Mouse (Mus musculus) thymus, postnatal 0 days (tissue): Measurements from ENCODE around the gene Epas1. TPM values are rescaled to one million over a fixed set of nuclear protein-coding genes. Genes with fewer than 3 reads are reported as not detected.

Experiments
- DNase-seq: peaks from one replicate; pipeline ENCODE4 v3.0.0-alpha.2; 2015; ENCODE audit warnings: low spot score
- polyA plus RNA-seq: library from polyadenylated mRNA; unstranded; fragments of >200 nt; fragmentation: Nextera tagmentation; extraction: Ambion mirVana; gene quantifications from 2 replicates; pipeline ENCODE4 v1.2.1, GENCODE M21; 2015

Epas1 gene
- polyA plus RNA-seq, 1 experiment from 2014 or later, result 2.4 TPM

DNA sequence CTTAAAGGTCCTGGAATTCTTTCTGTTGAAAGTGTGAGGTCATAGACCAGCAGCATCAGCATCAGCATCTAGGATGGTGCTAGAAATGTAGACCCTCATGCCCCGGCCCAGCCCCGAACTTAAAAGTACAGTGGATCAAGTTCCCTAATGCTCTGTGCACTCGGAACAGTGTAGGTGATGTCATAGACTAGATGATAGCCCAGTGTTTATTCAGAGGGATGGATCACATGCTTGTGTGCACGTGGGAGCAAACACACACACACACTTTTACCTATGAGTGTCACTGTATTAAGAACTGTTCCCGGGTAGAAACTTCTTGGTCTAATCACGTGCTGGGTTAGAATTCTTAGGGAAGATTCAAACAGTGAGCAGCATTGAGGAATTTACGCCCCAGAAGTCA, 33.0 kb downstream of the Epas1 start:
- DNase-seq, result no peak

DNA sequence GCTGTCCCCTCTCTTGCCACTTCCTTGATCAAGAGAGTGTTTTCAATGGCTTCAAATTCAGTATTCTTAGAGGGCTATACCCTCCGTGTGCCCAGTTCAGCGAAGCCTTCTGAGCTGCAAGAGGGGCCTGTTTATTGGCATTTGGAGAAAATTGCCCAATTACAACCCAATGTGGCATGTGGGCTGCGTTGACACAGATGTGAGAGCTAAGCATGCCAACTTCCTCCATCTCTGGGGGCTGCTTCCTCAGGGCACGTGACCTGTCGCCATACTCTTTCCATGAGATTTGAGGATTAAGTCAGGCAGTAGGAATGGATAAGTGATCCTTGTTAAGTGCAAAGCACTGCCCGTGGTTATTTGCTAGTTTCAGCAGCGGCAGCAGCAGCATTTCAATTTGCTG, 34.3 kb downstream of the Epas1 start:
- no peak for DNase-seq

DNA sequence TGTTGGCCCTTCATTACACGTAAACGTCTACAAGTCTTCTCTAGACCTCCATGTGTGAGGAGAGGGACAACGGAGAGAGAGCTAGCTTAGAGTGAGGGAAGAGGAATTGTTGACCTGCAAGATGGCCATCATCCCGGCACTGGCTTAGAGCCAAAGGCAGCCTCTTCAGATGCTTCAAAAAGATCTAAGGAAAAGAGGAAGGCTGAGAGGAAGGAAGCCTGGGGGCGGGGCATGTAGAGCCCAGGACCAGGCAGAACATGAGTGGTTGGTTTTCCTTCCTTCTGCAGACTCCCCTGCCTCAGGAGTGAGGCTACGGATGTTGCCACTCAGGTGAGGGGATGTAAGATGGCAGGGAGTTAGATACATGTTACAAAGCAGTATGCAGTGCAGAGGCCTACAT, 34.8 kb downstream of the Epas1 start:
- DNase-seq, result no peak

DNA sequence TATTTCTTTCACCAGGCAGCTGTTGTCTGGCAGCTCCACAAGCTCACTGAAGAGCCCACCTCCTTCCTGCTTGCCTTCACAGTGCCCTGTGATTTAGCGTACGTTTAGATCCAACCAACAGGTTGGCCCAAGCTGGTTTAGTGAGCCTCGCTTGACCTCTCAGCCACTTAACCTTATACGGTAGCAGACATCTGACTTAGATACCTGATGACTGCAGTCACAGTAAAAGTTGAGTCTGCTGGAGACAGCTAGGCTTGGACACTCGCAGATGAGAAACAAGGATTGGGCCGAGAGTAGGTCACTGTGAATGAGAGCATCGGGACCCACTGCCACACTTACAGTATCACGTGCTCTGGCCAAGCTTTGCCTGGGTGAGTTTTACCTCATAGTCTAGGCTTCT, 38.4 kb downstream of the Epas1 start:
- DNase-seq, result no peak

DNA sequence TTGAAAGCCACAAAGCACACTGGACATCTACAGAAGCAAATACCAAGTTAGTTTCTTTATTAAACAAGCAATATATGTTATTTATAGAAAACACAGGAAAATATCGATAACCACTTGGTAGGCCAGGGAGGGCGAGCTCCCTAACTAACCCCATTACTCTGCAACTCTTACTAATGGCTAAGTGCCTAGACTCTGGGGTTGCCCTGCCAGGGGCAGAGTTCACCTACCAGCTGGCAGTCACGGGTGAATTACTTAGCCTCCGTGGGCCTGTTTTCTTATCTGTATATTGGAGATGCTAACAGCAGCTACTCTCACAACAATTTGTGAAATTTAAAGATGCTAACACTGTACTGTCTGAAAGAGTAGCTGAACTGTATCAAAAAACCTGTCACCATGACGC, 42.3 kb downstream of the Epas1 start:
- no peak for DNase-seq

DNA sequence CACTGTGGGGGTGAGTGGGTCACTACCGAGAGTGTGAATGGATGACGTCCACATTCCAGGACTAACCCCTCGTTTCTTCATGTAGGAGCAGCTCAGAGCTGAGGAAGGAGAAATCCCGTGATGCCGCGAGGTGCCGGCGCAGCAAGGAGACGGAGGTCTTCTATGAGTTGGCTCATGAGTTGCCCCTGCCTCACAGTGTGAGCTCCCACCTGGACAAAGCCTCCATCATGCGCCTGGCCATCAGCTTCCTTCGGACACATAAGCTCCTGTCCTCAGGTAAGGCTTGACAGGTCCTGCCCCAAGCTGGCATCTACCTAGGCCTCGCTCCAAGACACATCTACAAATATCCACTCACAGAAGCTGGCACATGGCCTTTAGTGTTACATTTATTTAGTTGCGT, 43.5 kb downstream of the Epas1 start:
- no peak for DNase-seq

DNA sequence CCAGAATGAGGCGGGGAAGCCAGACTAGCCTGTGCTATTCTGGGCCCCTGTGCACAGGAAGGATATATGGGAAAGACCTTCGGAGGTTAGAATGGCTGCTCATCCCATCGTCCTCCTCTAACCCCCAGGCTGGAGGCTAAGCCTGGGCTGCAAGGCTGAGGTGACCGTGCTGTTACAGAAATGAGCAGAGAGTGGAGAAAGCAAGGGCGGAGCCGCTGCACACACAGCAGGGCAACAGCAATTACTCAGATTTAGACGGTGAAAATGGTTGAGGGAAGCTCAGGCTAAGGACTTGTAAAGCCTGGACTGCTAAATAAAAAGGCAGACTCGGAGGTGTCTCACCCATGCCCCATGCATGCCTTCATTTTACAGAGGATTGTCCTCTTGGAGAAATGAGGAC, 45.0 kb downstream of the Epas1 start:
- no peak for DNase-seq

DNA sequence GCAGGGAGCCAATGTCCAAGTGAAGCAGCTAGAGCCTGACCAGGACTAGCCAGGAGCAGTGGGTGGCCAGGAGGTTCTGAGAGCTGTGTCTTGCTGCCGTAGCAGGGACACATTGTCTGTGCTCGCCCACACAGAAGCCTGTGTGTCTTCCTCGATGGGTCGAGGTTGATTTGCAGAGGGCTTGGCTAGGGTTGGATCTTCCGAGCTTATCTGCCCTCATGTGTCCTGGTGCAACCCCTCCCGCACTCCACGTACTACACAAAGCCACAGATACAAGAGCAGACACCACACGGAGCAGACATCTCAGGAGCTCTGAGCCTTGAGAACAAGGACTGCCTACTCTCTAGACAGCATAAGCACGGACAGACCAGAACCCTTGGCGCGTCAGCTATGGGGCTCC, 45.5 kb downstream of the Epas1 start:
- no peak for DNase-seq

DNA sequence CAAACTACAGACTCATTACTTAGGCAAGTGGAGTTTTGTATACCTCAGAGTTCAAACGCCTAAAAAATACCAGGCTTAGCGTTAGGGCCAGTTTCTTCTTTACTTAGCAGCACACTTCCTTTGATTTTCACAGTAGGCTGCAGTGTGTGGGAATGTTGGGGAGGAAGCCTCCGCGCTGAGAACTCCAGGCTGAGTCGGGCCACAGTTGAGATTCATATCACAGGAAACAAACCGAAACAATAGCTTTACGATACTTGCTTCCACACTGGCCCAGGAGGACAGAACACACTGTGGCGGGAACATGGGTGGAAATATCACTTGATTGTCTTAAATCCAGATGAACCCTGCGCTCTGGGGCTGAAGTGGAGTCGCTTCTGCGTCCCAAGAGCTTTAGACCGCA, 47.0 kb downstream of the Epas1 start:
- DNase-seq, result no peak

DNA sequence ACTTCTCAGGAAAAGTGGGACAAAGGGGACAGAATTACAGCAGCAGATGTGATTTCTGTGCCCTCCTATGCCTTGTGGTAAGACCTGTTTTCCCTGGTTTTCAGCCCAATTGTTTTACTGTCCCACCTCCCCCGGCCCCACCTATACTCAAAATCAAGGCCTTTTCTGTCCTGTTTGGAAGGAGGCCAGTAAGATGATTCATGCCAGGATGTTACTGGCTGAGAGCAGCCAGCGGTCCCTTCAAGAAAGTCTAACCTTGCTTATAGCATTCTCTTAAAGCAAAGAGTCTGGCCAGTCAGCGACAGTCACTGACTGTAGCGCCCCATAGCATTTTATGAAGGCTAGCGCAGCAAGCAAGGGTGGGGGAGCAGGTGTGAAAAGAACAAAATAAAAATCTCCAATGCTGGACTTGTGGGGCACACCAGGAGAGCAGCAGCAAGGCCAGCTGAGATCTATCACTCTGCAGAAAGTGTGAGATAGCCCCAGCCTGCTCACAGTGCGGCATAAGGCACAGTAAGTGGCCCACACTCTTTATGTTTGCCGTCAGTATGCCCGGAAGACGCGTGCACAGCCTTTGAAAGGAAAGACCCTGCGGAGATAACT, 47.8 kb downstream of the Epas1 start:
- no peak for DNase-seq

DNA sequence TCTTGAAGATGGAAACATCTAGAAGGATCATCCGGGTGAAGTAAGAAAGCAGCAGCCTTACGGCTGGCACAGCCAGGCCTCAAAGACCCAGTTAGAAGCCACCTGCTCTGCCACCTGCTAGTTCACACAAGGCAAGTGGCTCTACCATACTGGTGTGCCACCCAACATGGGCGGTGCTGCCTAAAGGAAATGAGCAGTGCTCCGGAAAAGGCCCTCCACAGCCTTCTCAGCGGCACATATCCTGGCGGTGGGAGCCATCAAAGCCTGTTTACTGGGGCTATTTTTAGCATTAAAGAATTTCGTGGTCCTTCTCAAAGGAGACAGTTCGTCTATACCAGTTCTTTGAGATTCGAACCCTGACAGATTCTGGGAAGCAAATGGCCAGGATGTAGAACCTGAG, 48.4 kb downstream of the Epas1 start:
- DNase-seq, result peak; percentile 93

DNA sequence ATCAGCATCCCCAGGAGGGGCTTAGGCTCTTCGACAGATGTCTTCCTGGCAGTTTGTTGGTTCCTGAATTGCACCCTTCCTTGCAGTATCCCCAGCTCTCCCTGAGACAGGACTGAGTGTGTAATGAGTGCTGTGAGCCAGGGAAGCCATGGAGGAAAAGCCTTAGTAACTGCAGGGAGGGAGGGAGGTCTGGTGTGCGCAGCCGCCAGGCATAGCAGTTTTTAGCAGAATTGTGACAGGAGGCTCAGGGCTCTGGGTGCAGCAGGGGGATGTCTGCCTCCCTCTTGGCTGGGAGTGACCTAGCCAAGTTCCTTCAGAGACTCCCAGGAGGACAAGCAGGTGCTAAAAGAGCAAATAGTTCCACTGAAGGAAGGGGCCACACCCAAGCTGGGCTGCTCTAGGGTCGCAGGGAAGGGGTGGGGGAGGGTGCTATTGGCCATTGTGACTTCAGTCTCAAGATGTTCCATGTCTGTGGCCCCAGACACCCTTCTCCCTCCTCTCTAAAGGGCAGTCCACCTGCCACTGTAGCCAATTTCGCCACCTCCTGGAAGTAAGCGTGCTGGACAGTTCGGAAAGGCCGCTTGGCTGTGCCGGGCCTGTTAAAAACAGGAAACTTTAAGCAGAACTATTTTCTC, 49.0 kb downstream of the Epas1 start:
- no peak for DNase-seq

DNA sequence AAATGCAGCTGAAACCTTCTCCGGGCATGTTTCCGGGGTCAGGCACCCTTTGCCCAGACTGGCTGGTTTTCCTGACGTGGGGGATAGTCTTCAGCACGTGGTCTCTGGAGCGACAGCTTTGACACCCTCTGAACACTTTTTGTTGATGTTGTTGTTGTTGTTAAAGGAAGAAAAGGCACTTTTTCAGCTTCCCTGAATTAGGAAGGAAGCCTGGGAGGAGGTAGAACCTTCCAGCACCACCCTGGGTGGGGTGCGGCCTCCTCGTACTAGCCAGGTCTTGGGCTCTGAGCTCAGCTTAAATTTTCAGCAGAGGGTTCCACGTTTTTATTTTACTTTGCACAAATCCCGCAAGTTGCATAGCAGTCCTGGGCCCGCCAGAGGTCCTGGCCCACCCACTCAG, 49.6 kb downstream of the Epas1 start:
- no peak for DNase-seq

DNA sequence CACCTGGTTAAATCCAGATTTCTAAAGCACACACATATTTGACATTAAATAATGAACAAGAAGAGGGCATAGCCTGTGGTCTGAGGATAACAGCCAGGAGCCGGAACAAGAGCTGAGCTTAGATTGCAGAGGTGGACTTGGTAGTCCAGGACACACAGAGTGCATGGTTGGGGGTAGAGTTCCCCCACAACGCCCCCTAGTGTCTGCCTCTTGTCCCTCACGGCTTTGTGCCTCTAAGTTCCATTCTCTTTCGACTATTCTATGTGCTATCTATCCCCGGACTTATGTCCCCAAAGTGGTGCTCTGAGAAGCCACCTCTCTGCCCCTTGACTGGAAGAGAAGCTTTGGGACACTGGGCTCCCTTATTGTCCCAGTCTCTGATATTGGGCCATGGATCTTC, 50.2 kb downstream of the Epas1 start:
- no peak for DNase-seq

DNA sequence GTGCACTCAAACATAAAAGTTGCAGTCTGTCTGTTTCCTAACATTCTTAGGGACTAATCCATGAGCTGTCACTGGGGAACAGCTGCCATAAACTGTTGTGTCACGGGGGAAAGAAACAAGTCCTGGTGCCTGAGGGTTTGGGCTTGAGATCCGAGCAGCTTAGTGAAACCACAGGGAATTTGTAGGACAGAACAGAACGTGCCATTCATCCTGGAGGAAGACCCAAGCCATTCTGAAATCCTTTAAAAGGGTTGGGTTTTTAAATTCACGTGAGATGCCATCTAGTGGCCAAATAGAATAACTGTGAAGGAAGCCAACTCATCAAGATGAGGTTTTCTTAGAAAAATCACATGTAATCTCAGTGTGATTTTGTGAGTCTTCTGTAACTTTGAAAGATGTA, 58.5 kb downstream of the Epas1 start:
- peak; percentile 55 for DNase-seq

DNA sequence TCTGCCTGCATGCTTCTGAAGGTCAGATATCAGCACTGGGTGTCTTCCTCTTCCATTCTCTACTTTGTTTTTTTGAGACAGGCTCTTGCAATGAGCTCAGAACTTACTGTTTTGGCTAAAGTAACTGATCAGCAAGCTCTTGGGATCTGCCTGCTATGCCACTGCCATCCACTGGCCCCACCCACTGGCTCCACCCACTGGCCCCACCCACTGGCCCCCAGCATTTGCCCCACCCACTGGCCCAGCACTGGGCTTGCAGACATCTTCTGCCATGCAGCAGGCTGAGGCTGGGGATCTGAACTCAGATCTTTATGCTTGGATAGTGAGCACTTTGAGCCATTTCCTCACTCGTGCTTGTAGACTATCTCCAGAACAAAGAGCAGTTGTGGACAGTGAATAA, 60.8 kb downstream of the Epas1 start:
- peak; percentile 26 for DNase-seq

DNA sequence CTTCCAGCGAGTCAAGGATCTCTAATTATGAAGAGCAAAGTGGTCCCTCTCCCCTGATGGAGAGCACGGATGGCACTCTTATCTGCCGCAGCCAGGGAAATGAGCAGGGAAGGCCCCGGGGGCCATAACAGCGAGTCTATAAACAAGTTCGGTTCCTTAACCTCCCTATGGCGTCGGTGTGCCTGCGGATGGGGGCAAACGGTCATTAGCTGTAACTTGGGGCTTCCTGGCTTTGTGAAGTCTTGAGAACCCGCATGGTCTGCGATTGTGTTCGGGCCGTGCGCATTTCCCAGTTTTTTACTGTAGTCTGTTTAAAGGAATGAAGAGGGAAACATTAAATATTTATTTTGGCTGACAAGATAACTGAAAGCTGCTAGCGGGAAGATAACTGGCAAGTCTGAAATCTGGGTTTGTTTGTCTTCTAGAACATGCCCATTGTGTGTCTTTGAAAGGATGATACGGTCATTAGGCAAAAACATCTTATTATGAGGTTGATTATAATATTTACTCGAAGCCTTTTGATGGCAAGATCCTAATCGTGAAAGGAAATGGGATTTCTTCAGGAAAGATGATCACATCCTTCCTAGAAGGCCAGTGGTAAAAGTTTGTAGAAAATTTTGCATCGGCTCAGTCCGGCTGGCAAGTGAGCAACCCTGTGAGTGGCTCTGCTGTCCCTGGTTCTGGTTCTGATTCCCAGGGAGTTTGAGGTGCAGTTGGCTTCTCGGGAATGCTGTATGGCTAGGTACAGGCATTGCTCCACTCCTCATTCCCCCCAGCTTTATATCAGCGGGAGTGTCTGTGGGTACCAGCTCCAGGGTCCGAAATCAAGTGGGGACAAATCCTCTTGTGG, 61.7 kb downstream of the Epas1 start:
- DNase-seq, result no peak

DNA sequence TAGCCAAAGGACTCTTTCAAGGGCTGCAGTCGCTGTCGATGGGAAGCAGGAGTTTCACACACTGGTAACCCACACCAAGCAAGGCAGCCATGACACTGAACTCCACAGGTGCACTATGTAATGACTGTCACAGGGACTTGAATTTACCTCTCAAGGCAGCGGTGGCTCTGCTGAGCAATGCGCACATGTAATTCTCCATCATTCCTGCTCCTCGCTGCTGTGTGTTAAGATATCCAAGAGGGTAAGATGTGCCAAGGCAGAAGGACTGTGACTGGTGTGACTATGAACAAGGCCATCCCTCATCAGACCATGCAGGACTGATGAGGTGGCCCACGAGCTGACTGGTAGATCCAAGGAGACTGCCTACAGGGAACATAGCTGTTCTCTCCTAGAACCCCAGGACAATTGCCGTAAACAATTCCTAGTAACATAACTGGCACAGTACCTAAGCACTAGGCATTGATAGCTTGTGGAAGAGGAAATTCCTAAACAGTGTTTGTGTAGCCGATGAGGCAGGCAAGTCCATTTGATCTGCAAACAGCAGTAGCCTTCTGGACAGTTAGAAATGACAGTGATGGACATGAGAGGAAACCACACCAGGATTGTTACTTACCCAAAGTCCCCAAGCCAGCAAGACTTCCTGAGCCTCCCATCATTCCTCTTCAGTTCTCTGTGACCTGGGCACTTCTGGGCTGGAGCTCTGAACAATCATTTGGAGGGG, 68.7 kb downstream of the Epas1 start:
- no peak for DNase-seq

DNA sequence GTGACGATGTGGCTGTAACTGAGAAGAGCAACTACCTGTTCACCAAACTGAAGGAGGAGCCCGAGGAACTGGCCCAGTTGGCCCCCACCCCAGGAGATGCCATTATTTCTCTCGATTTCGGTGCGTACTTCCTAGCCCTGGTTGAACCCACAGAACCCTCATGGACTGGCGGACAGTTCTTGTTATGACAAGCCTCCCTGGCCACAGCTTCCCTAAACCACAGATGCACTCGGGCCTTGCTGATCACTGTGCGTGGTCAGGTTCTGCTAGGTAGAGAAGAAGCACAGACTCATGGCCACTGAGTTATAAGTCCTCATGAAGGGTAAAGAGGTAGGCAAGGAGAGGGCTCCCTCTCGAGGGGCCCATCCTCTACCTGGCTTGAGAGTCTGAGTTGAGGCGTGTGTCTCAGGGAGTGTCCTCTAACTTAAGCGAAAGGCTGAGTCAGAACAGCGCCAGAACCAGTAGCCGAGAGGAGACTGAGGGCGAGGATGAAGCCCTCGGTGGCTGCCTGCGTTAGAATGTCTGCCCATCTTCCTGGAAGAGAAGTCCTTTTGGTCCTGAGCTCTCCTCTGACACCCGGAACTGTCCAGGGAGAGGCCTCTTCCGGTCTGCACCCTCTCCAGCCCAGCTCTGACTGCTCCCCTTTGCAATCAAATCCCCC, 71.1 kb downstream of the Epas1 start:
- peak; percentile 1 for DNase-seq

DNA sequence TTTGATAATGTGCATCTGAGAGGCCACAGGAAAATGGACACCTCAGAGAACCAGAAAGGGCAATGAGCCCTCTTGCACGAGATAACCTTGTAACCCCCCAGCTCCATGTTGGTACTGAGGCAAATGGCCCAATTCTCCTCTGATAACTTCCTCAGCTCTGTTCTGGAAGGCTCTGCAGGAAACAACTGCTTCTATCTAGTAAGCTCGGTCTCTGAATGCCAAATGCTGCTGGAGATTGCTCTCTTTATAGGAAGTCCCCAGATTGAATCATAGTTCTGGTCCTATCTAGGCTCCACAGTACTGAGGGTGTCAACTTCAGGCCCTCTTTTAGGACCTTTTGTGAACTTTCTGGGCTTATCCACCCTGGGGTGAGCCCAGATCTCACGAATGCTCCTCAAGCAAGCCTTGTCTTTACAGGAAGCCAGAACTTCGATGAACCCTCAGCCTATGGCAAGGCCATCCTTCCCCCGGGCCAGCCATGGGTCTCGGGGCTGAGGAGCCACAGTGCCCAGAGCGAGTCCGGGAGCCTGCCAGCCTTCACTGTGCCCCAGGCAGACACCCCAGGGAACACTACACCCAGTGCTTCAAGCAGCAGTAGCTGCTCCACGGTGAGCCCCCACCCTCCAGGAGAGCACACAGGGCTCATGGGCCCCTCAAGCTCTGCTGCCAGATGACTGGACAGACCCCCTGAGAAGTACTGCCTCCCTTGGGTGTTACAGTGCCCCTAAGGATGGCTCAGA, 71.8 kb downstream of the Epas1 start:
- DNase-seq, result peak; percentile 1

DNA sequence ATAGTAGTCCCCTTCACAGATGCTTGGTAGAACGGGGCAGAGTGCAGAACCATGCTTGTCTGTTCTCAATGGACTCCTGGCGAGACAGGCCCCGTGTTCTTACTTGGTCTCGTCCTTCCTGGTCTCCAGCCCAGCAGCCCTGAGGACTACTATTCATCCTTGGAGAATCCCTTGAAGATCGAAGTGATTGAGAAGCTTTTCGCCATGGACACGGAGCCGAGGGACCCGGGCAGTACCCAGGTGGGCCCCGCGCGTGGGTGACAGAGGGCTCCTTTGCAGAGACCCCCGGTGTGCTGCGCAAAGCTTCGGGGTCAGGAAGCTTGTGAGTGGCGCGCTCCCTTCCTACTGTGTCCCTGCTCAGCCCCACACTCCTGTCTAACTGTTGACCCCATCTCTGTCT, 72.9 kb downstream of the Epas1 start:
- peak; percentile 1 for DNase-seq
